Mouse (Mus musculus) common myeloid progenitor, adult 5-6 weeks (primary cell): ENCODE data around the gene Cops9. TPM values are rescaled to one million over a fixed set of nuclear protein-coding genes. Genes with fewer than 3 reads are reported as not detected.

Experiments
- ATAC-seq: replicated peaks from 2 replicates; pipeline ENCODE4 v1.8.0; 2016; ENCODE audit warnings: low read depth, mild to moderate bottlenecking, moderate TSS enrichment, inconsistent platforms; ENCODE audit not compliant: poor library complexity, severe bottlenecking
- total RNA-seq: library from RNA; stranded (forward); fragments of 200-1000, 187-1606 nt; gene quantifications from 2 replicates; pipeline ENCODE4 v1.2.3, GENCODE M21; 2017

The Cops9 gene
- total RNA-seq, 1 experiment from 2014 or later: 124 TPM

- no peak for ATAC-seq
These were observed 28.6 kb downstream of the Cops9 start for GRCm38 (mm10) chr1:92613175-92613574.

GRCm38 (mm10) chr1:92611008-92611407 is 30.8 kb downstream of the Cops9 start:
- peak; percentile 74; the same call in 1 of the 2 replicates for ATAC-seq

- ATAC-seq: no peak
These were observed 34.1 kb downstream of the Cops9 start for GRCm38 (mm10) chr1:92607711-92608110.

GRCm38 (mm10) chr1:92605482-92605881 is 36.3 kb downstream of the Cops9 start, which contains the start of gene Olfr1410:
TSS of gene Olfr1410 (plus strand) at chr1:92605782.
- ATAC-seq: no peak

- no peak for ATAC-seq
These were observed 45.8 kb downstream of the Cops9 start for GRCm38 (mm10) chr1:92596019-92596418.

- no peak for ATAC-seq
These were observed 47.7 kb downstream of the Cops9 start, which contains the start of gene Olfr1411 for GRCm38 (mm10) chr1:92594111-92594510. TSS of gene Olfr1411 (plus strand) at chr1:92594411.

Other genes starting within 250 kb of the Cops9 start
- gene Ndufa10, start 168.1 kb downstream of the Cops9 start, total RNA-seq: 93.3 and 103 TPM in 2 replicates
- gene Olfr1416, start 156.9 kb downstream of the Cops9 start, total RNA-seq: not detected in 2 replicates
- not detected in 2 replicates for gene Olfr1415, start 145.9 kb downstream of the Cops9 start, total RNA-seq
- not detected in 2 replicates for gene Olfr1414, start 123.3 kb downstream of the Cops9 start, total RNA-seq
- gene Olfr1413, start 70.7 kb downstream of the Cops9 start, total RNA-seq: not detected in 2 replicates
- not detected in 2 replicates for gene Olfr1412, start 56.2 kb downstream of the Cops9 start, total RNA-seq
- not detected in 2 replicates for gene Olfr1411, start 47.6 kb downstream of the Cops9 start, total RNA-seq
- not detected in 2 replicates for gene Olfr1410, start 36.2 kb downstream of the Cops9 start, total RNA-seq
- gene Olfr12, start 24.2 kb downstream of the Cops9 start, total RNA-seq: not detected in 2 replicates
- 6.0 and 8.2 TPM in 2 replicates for gene Otos, start 6.9 kb upstream of the Cops9 start, total RNA-seq
- 11.5 and 11.8 TPM in 2 replicates for gene Gpc1, start 189.7 kb upstream of the Cops9 start, total RNA-seq